Mouse (Mus musculus) heart, adult 2 months (tissue): ENCODE results near the gene Trim32. TPM values are rescaled to one million over a fixed set of nuclear protein-coding genes. Genes with fewer than 3 reads are reported as not detected.

Source experiments
- DNase-seq, 2 experiments: peaks; one replicate each; pipeline ENCODE4 v3.0.0; 2021
- H3K27ac ChIP-seq: fragments of 200-600 bp; 2 replicates; pipeline ENCODE4 v1.8.1; 2022
- H3K27me3 ChIP-seq: fragments of 200-500 bp; 2 replicates; pipeline ENCODE4 v1.6.1; 2012; ENCODE audit warnings: mild to moderate bottlenecking, low read length, inconsistent platforms, mixed read lengths; ENCODE audit not compliant: control insufficient read depth, insufficient read depth
- H3K36me3 ChIP-seq: fragments of 200-500 bp; 2 replicates; pipeline ENCODE4 v1.6.1; 2012; ENCODE audit warnings: low read length, inconsistent platforms; ENCODE audit not compliant: control insufficient read depth, insufficient read depth
- H3K4me1 ChIP-seq: fragments of 200-500 bp; 2 replicates; pipeline ENCODE4 v1.6.1; 2011; ENCODE audit warnings: low read length; ENCODE audit not compliant: control insufficient read depth, insufficient read depth
- H3K4me3 ChIP-seq: fragments of 200-600 bp; 2 replicates; pipeline ENCODE4 v1.8.1; 2022
- H3K79me2 ChIP-seq: fragments of 200-500 bp; replicated peaks from 2 replicates; pipeline ENCODE4 v1.6.1; 2012; ENCODE audit warnings: mild to moderate bottlenecking, inconsistent platforms, low read length, moderate library complexity, mixed read lengths; ENCODE audit not compliant: control insufficient read depth, insufficient read depth
- H3K9ac ChIP-seq: fragments of 200-500 bp; 2 replicates; pipeline ENCODE4 v1.6.1; 2012; ENCODE audit warnings: low read depth, mild to moderate bottlenecking, control low read depth, inconsistent platforms, low read length, mixed read lengths
- CTCF ChIP-seq: fragments of 200-600 bp; IDR thresholded peaks from 2 replicates; pipeline ENCODE4 v1.8.1; 2022; ENCODE audit warnings: antibody characterized with exemption, mild to moderate bottlenecking, moderate library complexity
- EP300 ChIP-seq: fragments of 200-500 bp; IDR thresholded peaks from 2 replicates; pipeline ENCODE4 v1.6.1; 2011; ENCODE audit warnings: low read depth, low read length, control low read depth; ENCODE audit not compliant: insufficient read depth
- POLR2A ChIP-seq: fragments of 200-500 bp; IDR thresholded peaks from 2 replicates; pipeline ENCODE4 v1.6.1; 2011; ENCODE audit warnings: mild to moderate bottlenecking, low read depth, low read length, control low read depth; ENCODE audit not compliant: insufficient read depth
- WGBS: fragments of 180-500 bp; shearing (Covaris S2); methylation state at CpG from one replicate; pipeline ENCODE4 v1.1.7; 2018; 5-methylcytosine and 5-hydroxymethylcytosine counted together
- intact Hi-C: fragments of 180-260 bp; cut with DNase I; formaldehyde crosslinking; loops from one replicate; pipeline ENCODE4 v1.15.1; 2025
- polyA plus RNA-seq: library from polyadenylated mRNA; depleted of rRNA; stranded (reverse); fragments of >200 nt; gene quantifications from 2 replicates; pipeline ENCODE4 v1.2.3, GENCODE M21; 2012
- total RNA-seq, 2 experiments: library from RNA; stranded (reverse); gene quantifications; 2 replicates each; pipeline ENCODE4 v1.2.3; 2021

Gene Trim32
- total and polyA plus RNA-seq, 3 experiments: 11.8 to 18.3 (median 16.2) TPM

DNA sequence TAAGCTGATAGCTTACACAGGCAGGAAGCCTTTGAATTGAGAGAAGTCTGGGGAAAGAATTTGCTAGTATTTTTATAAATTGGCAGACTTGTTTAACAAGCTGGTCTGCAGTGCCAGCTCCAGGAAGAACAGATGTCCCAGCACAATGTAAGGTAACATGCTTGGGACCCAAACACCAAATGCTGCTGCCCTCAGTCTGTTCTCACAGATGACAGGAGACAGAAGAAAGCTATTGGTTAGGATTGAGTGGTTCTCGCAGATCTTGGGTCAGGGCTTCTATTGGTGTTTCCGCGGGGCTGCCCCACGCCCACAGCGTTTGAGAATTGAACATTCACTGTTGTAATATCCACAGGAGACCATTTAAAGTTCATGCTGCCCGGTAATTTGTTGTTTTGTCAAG is 6.1 kb downstream of the Trim32 start:
- DNase-seq: no peak
- intact Hi-C loops: no loop called here
- Histone ChIP-seq H3K79me2 (no peaks in the 10 kb centered on the region; the same call in 1 of the 2 replicates), H3K4me1 (peaks cover 10% of the 10 kb centered on the region), H3K4me3 (no peak overlapping the region), H3K9ac (no peak overlapping the region), H3K27ac (no peak overlapping the region), H3K36me3 (0 out of 2 replicates have a peak, but pooled peaks cover 5% of the 10 kb centered on the region), H3K27me3 (no peaks in the 10 kb centered on the region)
- WGBS: 95% methylated on average over 6 of the region's 6 CpGs
- TF ChIP-seq CTCF (no peak), POLR2A (no peak), EP300 (no peak)

GRCm38 (mm10) chr4:65613135-65613534 is 8.3 kb downstream of the Trim32 start:
- intact Hi-C loops: no loop called here
- H3K4me1 ChIP-seq: peaks cover 3% of the 10 kb centered on the region
- DNase-seq: no peak
- 97% methylated on average over 14 of the region's 14 CpGs for WGBS
- TF ChIP-seq POLR2A (no peak), CTCF (no peak), EP300 (no peak)
- H3K79me2 ChIP-seq: no peaks in the 10 kb centered on the region; the same call in 1 of the 2 replicates
- H3K27me3 ChIP-seq: no peaks in the 10 kb centered on the region
- H3K4me3 ChIP-seq: no peak overlapping the region
- H3K27ac ChIP-seq: no peak overlapping the region
- no peak overlapping the region for H3K9ac ChIP-seq
- no peaks in the 10 kb centered on the region for H3K36me3 ChIP-seq

- Histone ChIP-seq H3K9ac (no peak overlapping the region), H3K27me3 (no peaks in the 10 kb centered on the region), H3K27ac (no peak overlapping the region), H3K79me2 (no peaks in the 10 kb centered on the region), H3K36me3 (no peaks in the 10 kb centered on the region), H3K4me3 (no peak overlapping the region), H3K4me1 (peaks cover 1% of the 10 kb centered on the region; the same call in 1 of the 2 replicates)
- intact Hi-C loops: no loop called here
- no peak for TF ChIP-seq CTCF
- TF ChIP-seq EP300: no peak
- no peak for TF ChIP-seq POLR2A
- 78% methylated on average over 3 of the region's 3 CpGs for WGBS
- no peak for DNase-seq
Observed at GRCm38 (mm10) chr4:65620125-65620524, 15.3 kb downstream of the Trim32 start.

- no peak for TF ChIP-seq CTCF
- no peak for TF ChIP-seq POLR2A
- no peak for TF ChIP-seq EP300
- Histone ChIP-seq H3K27ac (no peak overlapping the region), H3K79me2 (no peaks in the 10 kb centered on the region), H3K4me3 (no peak overlapping the region), H3K4me1 (no peaks in the 10 kb centered on the region), H3K9ac (no peak overlapping the region), H3K27me3 (no peaks in the 10 kb centered on the region), H3K36me3 (no peaks in the 10 kb centered on the region)
- intact Hi-C loops: no loop called here
- 87% methylated on average over 3 of the region's 3 CpGs for WGBS
- DNase-seq: no peak
Observed at GRCm38 (mm10) chr4:65638231-65638630, 33.4 kb downstream of the Trim32 start.

DNA sequence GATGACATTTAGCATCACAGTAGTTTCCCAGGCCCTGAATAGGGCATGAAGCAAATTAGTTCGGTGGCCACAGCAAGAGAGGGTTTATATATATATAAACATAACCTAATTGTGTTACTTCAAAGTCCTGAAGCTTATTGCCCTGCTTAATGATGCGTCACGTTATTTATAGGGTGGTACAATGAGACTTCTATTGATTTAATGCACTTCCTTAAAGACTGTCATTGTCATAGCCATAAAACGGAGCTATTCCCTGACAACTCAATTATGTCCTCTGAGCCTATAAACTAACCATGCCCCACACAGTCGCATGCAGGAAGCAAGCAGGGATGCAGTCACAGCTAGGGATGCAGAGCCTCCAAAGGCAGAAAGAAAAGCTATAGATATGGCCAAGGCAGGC is 37.8 kb downstream of the Trim32 start:
- Histone ChIP-seq H3K27me3 (no peaks in the 10 kb centered on the region), H3K4me1 (no peaks in the 10 kb centered on the region), H3K27ac (no peak overlapping the region), H3K79me2 (no peaks in the 10 kb centered on the region), H3K4me3 (no peak overlapping the region), H3K9ac (no peak overlapping the region), H3K36me3 (no peaks in the 10 kb centered on the region)
- TF ChIP-seq CTCF (no peak), EP300 (no peak), POLR2A (no peak)
- intact Hi-C loops: no loop called here
- 83% methylated on average over 5 of the region's 5 CpGs for WGBS
- no peak for DNase-seq

- Histone ChIP-seq H3K4me3 (no peak overlapping the region), H3K27me3 (no peaks in the 10 kb centered on the region), H3K79me2 (no peaks in the 10 kb centered on the region), H3K36me3 (no peaks in the 10 kb centered on the region), H3K4me1 (no peaks in the 10 kb centered on the region; the same call in 1 of the 2 replicates), H3K9ac (no peak overlapping the region), H3K27ac (no peak overlapping the region)
- peak; percentile 61 to 78 for DNase-seq
- WGBS: 2% methylated on average over 2 of the region's 2 CpGs
- peak; percentile 94 for TF ChIP-seq CTCF
- TF ChIP-seq EP300: no peak
- TF ChIP-seq POLR2A: no peak
- intact Hi-C loops: loop anchor here (2.0 to 5.0 kb wide), 2 partner anchors 136 to 778 kb away; no protein-coding TSS in a partner anchor
Observed at GRCm38 (mm10) chr4:65654723-65655122, 49.9 kb downstream of the Trim32 start.

- Histone ChIP-seq H3K27me3 (no peaks in the 10 kb centered on the region), H3K36me3 (no peaks in the 10 kb centered on the region), H3K4me3 (no peak overlapping the region), H3K4me1 (no peaks in the 10 kb centered on the region), H3K79me2 (no peaks in the 10 kb centered on the region), H3K27ac (no peak overlapping the region), H3K9ac (no peak overlapping the region)
- WGBS: 87% methylated on average over 6 of the region's 6 CpGs
- DNase-seq: no peak
- intact Hi-C loops: no loop called here
- TF ChIP-seq CTCF (no peak), EP300 (no peak), POLR2A (no peak)
Observed at GRCm38 (mm10) chr4:65663176-65663575, 58.4 kb downstream of the Trim32 start.
